Mouse (Mus musculus) forebrain, embryonic 15.5 days (tissue): Measurements from ENCODE around the gene Macf1. TPM values are rescaled to one million over a fixed set of nuclear protein-coding genes. Genes with fewer than 3 reads are reported as not detected.

Source experiments
- ATAC-seq: fragments of 200-750 bp; cut with Nextera tagmentation; replicated peaks from 2 replicates; pipeline ENCODE4 v1.8.0; 2017; ENCODE audit warnings: mild to moderate bottlenecking, moderate TSS enrichment, moderate library complexity
- H3K27ac ChIP-seq: fragments of 300-500 bp; sonication (generic); replicated peaks from 2 replicates; pipeline ENCODE4 v1.5.1; 2015; ENCODE audit warnings: mild to moderate bottlenecking, inconsistent platforms
- H3K27me3 ChIP-seq: fragments of 300-500 bp; sonication (generic); 2 replicates; pipeline ENCODE4 v1.6.1; 2015; ENCODE audit warnings: inconsistent platforms
- H3K36me3 ChIP-seq: fragments of 300-500 bp; sonication (generic); 2 replicates; pipeline ENCODE4 v1.6.1; 2015; ENCODE audit warnings: mild to moderate bottlenecking, inconsistent platforms
- H3K4me1 ChIP-seq: fragments of 300-500 bp; sonication (generic); 2 replicates; pipeline ENCODE4 v1.6.1; 2015; ENCODE audit warnings: inconsistent platforms
- H3K4me2 ChIP-seq: fragments of 300-500 bp; sonication (generic); replicated peaks from 2 replicates; pipeline ENCODE4 v1.6.1; 2015; ENCODE audit warnings: mild to moderate bottlenecking, inconsistent platforms
- H3K4me3 ChIP-seq: fragments of 300-500 bp; sonication (generic); 2 replicates; pipeline ENCODE4 v1.5.1; 2015; ENCODE audit warnings: mild to moderate bottlenecking, inconsistent platforms
- H3K9ac ChIP-seq: fragments of 300-500 bp; sonication (generic); replicated peaks from 2 replicates; pipeline ENCODE4 v1.6.1; 2015; ENCODE audit warnings: mild to moderate bottlenecking, inconsistent platforms
- H3K9me3 ChIP-seq: fragments of 300-500 bp; sonication (generic); 2 replicates; pipeline ENCODE4 v1.6.1; 2016; ENCODE audit warnings: inconsistent platforms
- WGBS: fragments of 180-500 bp; shearing (Covaris S2); methylation state at CpG from one replicate; pipeline ENCODE4 v1.1.7; 2015; ENCODE audit warnings: mixed read lengths; 5-methylcytosine and 5-hydroxymethylcytosine counted together
- polyA plus RNA-seq: library from polyadenylated mRNA; unstranded; fragments of >200 nt; fragmentation: Nextera tagmentation; extraction: Ambion mirVana; gene quantifications from 2 replicates; pipeline ENCODE4 v1.2.1, GENCODE M21; 2015

Macf1 gene
- polyA plus RNA-seq, 1 experiment from 2014 or later: 76.0 TPM

- no peaks in the 10 kb centered on the region for H3K9me3 ChIP-seq
- peak overlapping the region; percentile 12; the same call in 1 of the 2 replicates for H3K4me2 ChIP-seq
- ATAC-seq: no peak
- 70% methylated on average over 6 of the region's 6 CpGs for WGBS
- H3K27me3 ChIP-seq: no peaks in the 10 kb centered on the region
- H3K9ac ChIP-seq: no peak overlapping the region; the same call in 1 of the 2 replicates
- H3K36me3 ChIP-seq: no peaks in the 10 kb centered on the region
- H3K27ac ChIP-seq: peak overlapping the region; percentile 31; the same call in 1 of the 2 replicates
- H3K4me3 ChIP-seq: no peak overlapping the region
- peaks cover 86% of the 10 kb centered on the region for H3K4me1 ChIP-seq
Observed at GRCm38 (mm10) chr4:123407792-123408191, 276.4 kb downstream of the Macf1 start.

- no peak for ATAC-seq
- 8% methylated on average over 1 of the region's 1 CpGs for whole genome bisulfite sequencing
Observed at GRCm38 (mm10) chr4:123404056-123404455, 280.1 kb downstream of the Macf1 start.

DNA sequence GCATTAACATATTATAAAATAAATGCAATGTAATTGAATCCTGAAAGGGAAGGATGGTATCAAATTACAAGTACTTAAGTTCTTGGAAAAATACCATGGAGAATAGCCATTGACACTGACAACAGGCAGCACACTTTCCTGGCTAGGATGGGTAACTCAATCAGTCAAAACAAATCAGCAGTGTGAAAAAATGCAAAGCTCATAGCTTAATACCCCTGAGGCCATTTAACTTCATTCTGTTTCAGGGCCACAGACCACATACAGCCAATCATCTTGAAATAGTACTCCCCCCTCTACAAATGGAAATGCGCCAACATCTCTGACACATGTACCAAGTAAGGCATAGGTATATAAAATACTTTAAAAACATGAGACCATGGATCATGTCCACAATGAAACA, 281.9 kb downstream of the Macf1 start:
- WGBS: 86% methylated on average over 1 of the region's 1 CpGs
- Histone ChIP-seq H3K4me3 (no peak overlapping the region), H3K9me3 (no peaks in the 10 kb centered on the region), H3K4me1 (peaks cover 52% of the 10 kb centered on the region), H3K4me2 (no peak overlapping the region), H3K27me3 (no peaks in the 10 kb centered on the region), H3K9ac (no peak overlapping the region), H3K36me3 (peaks cover 32% of the 10 kb centered on the region), H3K27ac (no peak overlapping the region)
- no peak for ATAC-seq

More at GRCm38 (mm10) chr4:123404056-123404455, 280.1 kb downstream of the Macf1 start:
- Histone ChIP-seq H3K36me3 (peaks cover 18% of the 10 kb centered on the region), H3K27me3 (no peaks in the 10 kb centered on the region), H3K4me2 (no peak overlapping the region), H3K9me3 (no peaks in the 10 kb centered on the region), H3K4me3 (no peak overlapping the region), H3K9ac (no peak overlapping the region), H3K4me1 (peaks cover 70% of the 10 kb centered on the region), H3K27ac (no peak overlapping the region)

- Histone ChIP-seq H3K27ac (no peak overlapping the region), H3K9me3 (no peaks in the 10 kb centered on the region), H3K9ac (no peak overlapping the region), H3K36me3 (peaks cover 41% of the 10 kb centered on the region), H3K4me1 (peaks cover 44% of the 10 kb centered on the region), H3K4me2 (no peak overlapping the region), H3K27me3 (no peaks in the 10 kb centered on the region), H3K4me3 (no peak overlapping the region)
- WGBS: 66% methylated on average over 3 of the region's 3 CpGs
- no peak for ATAC-seq
Observed at GRCm38 (mm10) chr4:123401265-123401664, 282.9 kb downstream of the Macf1 start.

DNA sequence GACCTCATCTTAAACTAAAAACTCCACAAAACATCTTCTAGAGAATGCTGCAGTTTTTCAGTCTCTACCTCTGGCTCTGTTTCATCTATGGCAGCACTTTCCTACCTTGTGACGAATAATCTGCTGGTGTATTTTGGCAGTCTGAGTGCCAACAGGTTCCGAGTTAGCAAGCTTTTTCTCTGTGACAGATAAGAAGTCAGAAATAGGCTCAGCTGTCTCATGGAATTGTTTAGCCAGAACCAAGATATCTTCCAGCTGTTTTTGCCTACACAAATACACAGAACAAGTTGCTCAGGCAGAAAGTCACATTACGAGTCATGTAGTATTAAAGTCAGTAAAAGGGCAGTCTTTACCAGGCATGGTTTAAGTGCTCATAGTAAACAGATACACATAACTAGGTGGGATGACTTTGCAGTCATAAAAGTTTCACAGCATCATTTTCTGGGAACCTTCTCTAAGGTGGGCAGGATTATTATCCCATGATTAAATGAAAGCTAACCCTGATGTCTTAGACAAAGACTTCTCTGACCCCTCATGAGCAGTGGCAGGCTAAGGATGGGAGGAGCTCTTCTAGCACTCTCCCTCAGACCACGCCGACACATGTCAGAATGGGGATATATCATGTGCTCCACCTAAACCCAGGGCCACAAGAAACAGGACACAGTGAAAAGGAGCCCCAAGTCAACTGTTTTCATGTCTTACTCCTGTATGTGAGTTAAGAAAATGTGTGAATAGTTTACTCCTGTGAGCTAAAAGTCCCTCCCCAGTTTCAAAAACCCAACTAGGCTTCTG, 286.3 kb downstream of the Macf1 start:
- Histone ChIP-seq H3K4me1 (peaks cover 12% of the 10 kb centered on the region), H3K36me3 (peaks cover 71% of the 10 kb centered on the region), H3K27me3 (no peaks in the 10 kb centered on the region), H3K4me3 (no peak overlapping the region), H3K4me2 (no peak overlapping the region), H3K9ac (no peak overlapping the region), H3K27ac (no peak overlapping the region), H3K9me3 (no peaks in the 10 kb centered on the region)
- 95% methylated on average over 5 of the region's 5 CpGs for WGBS
- no peak for ATAC-seq

- no peak overlapping the region for H3K4me2 ChIP-seq
- no peak overlapping the region for H3K27ac ChIP-seq
- no peaks in the 10 kb centered on the region for H3K9me3 ChIP-seq
- no peak for ATAC-seq
- H3K36me3 ChIP-seq: peaks cover 78% of the 10 kb centered on the region
- peaks cover 9% of the 10 kb centered on the region for H3K4me1 ChIP-seq
- no peaks in the 10 kb centered on the region for H3K27me3 ChIP-seq
- 94% methylated on average over 8 of the region's 8 CpGs for WGBS
- H3K4me3 ChIP-seq: no peak overlapping the region
- H3K9ac ChIP-seq: no peak overlapping the region
Observed at GRCm38 (mm10) chr4:123397049-123397448, 287.1 kb downstream of the Macf1 start.

DNA sequence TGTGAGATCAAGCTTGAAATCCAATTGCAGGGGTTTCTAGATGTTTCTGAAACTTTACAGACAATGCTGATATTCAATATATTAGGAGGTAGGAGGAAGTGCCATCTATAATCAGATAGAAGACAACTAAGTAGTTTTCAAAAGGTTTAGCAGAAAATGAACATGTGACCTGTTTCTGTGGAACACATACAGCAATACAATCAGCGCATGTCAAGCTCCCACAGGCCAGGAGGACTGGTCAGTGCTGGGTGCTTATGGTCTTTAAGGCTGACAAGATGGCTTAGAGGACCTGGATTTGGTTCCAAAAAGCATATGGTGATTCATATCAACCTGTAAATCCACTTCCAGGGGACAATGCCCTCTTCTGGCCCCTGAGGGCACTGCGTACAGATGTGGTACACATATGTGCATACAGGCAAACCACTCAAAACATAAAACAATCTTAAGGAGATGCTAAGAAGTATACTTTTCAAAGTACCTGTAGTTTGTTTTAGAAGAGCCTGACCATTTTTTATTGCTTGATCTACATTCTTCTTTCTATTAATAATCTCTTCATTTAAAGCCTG, 288.6 kb downstream of the Macf1 start:
- 97% methylated on average over 2 of the region's 2 CpGs for WGBS
- H3K9me3 ChIP-seq: no peaks in the 10 kb centered on the region
- no peak overlapping the region for H3K4me2 ChIP-seq
- no peaks in the 10 kb centered on the region for H3K27me3 ChIP-seq
- ATAC-seq: no peak
- H3K27ac ChIP-seq: no peak overlapping the region
- no peak overlapping the region for H3K9ac ChIP-seq
- peaks cover 85% of the 10 kb centered on the region for H3K36me3 ChIP-seq
- no peaks in the 10 kb centered on the region for H3K4me1 ChIP-seq
- no peak overlapping the region for H3K4me3 ChIP-seq

- H3K4me3 ChIP-seq: no peak overlapping the region
- H3K27me3 ChIP-seq: no peaks in the 10 kb centered on the region
- H3K36me3 ChIP-seq: peaks cover 88% of the 10 kb centered on the region
- no peak overlapping the region for H3K27ac ChIP-seq
- H3K4me2 ChIP-seq: no peak overlapping the region
- no peaks in the 10 kb centered on the region for H3K4me1 ChIP-seq
- WGBS: 87% methylated on average over 5 of the region's 5 CpGs
- no peak overlapping the region for H3K9ac ChIP-seq
- ATAC-seq: no peak
- H3K9me3 ChIP-seq: no peaks in the 10 kb centered on the region
Observed at GRCm38 (mm10) chr4:123394878-123395277, 289.3 kb downstream of the Macf1 start.

DNA sequence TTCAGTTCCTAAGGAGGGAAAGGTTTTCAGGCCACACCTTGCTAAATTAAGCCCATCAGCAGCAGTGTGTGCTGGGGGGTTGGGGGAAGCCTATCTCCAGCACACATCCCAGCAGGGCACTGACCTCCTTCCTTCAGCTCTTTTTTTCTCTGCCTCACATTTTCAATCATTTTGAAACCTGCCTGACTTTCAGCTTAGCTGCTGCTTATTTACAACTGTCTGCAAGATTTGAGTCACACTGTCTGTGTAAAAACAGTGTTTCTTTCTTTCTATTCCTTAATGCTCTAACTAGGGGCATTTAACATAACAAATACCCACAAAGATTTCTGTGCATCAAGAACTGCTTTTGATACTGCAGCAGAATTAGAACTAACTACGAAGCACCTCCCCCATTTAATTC, 289.9 kb downstream of the Macf1 start:
- Histone ChIP-seq H3K4me1 (no peaks in the 10 kb centered on the region), H3K4me2 (no peak overlapping the region), H3K27me3 (no peaks in the 10 kb centered on the region), H3K9ac (no peak overlapping the region), H3K27ac (no peak overlapping the region), H3K36me3 (peaks cover 87% of the 10 kb centered on the region), H3K4me3 (no peak overlapping the region), H3K9me3 (no peaks in the 10 kb centered on the region)
- WGBS: 71% methylated on average over 1 of the region's 1 CpGs
- no peak for ATAC-seq

GRCm38 (mm10) chr4:123393004-123393403, 291.2 kb downstream of the Macf1 start:
- WGBS: 90% methylated on average over 3 of the region's 3 CpGs
- H3K9me3 ChIP-seq: no peaks in the 10 kb centered on the region
- H3K27ac ChIP-seq: no peak overlapping the region
- H3K9ac ChIP-seq: no peak overlapping the region
- peaks cover 88% of the 10 kb centered on the region for H3K36me3 ChIP-seq
- no peaks in the 10 kb centered on the region for H3K4me1 ChIP-seq
- H3K4me2 ChIP-seq: no peak overlapping the region
- H3K27me3 ChIP-seq: no peaks in the 10 kb centered on the region
- ATAC-seq: no peak
- no peak overlapping the region for H3K4me3 ChIP-seq

DNA sequence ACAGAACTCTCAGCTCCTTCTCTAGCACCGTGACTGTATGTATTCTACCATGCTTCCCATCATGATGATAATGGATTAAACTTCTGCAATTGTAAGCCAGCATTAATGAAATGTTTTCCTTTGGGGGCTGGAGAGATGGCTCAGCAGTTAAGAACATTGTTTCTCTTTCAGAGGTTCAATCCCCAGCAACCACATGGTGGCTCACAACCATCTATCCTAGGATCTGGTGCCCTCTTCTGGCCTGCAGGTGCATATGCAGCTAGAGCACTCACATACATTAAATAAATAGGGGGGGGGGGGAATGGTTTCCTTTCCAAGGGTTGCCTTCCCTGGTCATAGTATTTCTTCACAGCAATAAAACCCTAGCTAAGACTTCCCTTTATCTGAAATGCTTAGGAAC, 292.0 kb downstream of the Macf1 start:
- Histone ChIP-seq H3K27ac (no peak overlapping the region), H3K4me2 (no peak overlapping the region), H3K27me3 (no peaks in the 10 kb centered on the region), H3K9ac (no peak overlapping the region), H3K36me3 (peaks cover 87% of the 10 kb centered on the region), H3K4me3 (no peak overlapping the region), H3K9me3 (no peaks in the 10 kb centered on the region), H3K4me1 (no peaks in the 10 kb centered on the region)
- WGBS: 100% methylated on average over 1 of the region's 1 CpGs
- no peak for ATAC-seq

DNA sequence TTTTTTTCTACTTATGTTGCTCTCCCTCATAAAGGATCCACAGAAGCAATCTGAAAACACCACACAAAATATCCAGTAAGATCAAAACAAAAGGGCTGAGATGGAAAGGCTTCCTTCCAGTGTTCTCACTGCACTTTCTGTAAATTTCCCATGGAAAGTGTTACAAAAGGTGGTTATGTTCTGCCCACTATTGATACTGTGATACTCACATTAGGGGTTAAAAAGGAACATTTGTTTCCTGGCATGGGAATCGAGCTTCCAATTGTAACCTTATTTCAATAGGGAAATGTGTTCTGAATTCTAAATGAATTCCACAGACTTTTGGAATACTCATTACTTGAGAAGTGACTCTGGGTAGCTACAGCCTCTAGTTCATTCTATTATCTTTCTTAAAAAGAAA, 299.1 kb downstream of the Macf1 start:
- no peak overlapping the region for H3K9ac ChIP-seq
- no peaks in the 10 kb centered on the region for H3K27me3 ChIP-seq
- no peak overlapping the region for H3K4me2 ChIP-seq
- 11% methylated on average over 1 of the region's 1 CpGs for WGBS
- H3K4me3 ChIP-seq: no peak overlapping the region
- no peaks in the 10 kb centered on the region for H3K4me1 ChIP-seq
- ATAC-seq: no peak
- peaks cover 88% of the 10 kb centered on the region for H3K36me3 ChIP-seq
- no peaks in the 10 kb centered on the region for H3K9me3 ChIP-seq
- H3K27ac ChIP-seq: no peak overlapping the region
